In genomic region chr4:129876831-129877764, GRCm38 (mm10) we compare ENCODE assay signal across 8 mouse cellular contexts. TPM values are rescaled to one million over a fixed set of nuclear protein-coding genes. Genes with fewer than 3 reads are reported as not detected.
DNase-seq lines count a peak whose midpoint lies in the region; ATAC-seq and TF ChIP-seq lines count a peak whose summit lies in the region.

No protein-coding gene starts in this region.

- peak overlapping the region; percentile 41 for H3K4me3 ChIP-seq in forebrain, embryonic 10.5 days
- peak overlapping the region; percentile 23 to 29; a peak in 3 of 4 replicates for H3K4me3 ChIP-seq in heart, embryonic 14.5 days (ENCODE audit: control insufficient read depth in 1 of 2, insufficient read depth in 1 of 2, low read depth in 1 of 2, low read length in 2 of 2)
- 0 out of 2 replicates have a peak overlapping the region, but pooled peaks have one; percentile 0 for H3K4me3 ChIP-seq in kidney, postnatal 0 days (replicated peaks; ENCODE audit: low read depth, low read length)
- H3K4me3 ChIP-seq in liver, embryonic 11.5 days (ENCODE audit: low read depth, low read length): peak overlapping the region; percentile 34

- no peaks in the 10 kb centered on the region for H3K27me3 ChIP-seq in forebrain, embryonic 10.5 days (ENCODE audit: poor library complexity, severe bottlenecking)
- H3K27me3 ChIP-seq in heart, embryonic 14.5 days (ENCODE audit: control insufficient read depth, insufficient read depth, low read length): no peaks in the 10 kb centered on the region
- no peaks in the 10 kb centered on the region for H3K27me3 ChIP-seq in kidney, postnatal 0 days (ENCODE audit: insufficient read depth, low read length)
- H3K27me3 ChIP-seq in liver, embryonic 11.5 days (replicated peaks; ENCODE audit: control insufficient read depth, insufficient read depth, low read length): no peaks in the 10 kb centered on the region
- H3K27me3 ChIP-seq in splenic B cell, adult 2 months (ENCODE audit: control insufficient read depth, insufficient read depth, low read length, poor library complexity, severe bottlenecking): no peaks in the 10 kb centered on the region

- peak; percentile 80 for DNase-seq in CD4-positive helper T cell, adult 2 months (ENCODE audit: low read depth, low spot score)
- DNase-seq in brain, embryonic 14.5 days (ENCODE audit: low read depth): peak; percentile 91
- DNase-seq in forebrain, embryonic 10.5 days (ENCODE audit: extremely low spot score, low spot score): peak; percentile 75
- peak; percentile 79 for DNase-seq in kidney, postnatal 0 days (ENCODE audit: low spot score)
- peak; percentile 69 for DNase-seq in liver, embryonic 11.5 days (ENCODE audit: low spot score)
- DNase-seq in naive thymus-derived CD4-positive, alpha-beta T cell, adult 2 months (ENCODE audit: low read depth): peak; percentile 83
- DNase-seq in splenic B cell, adult 2 months (ENCODE audit: low read depth, low spot score): peak; percentile 53

- 19% methylated on average over 21 of the region's 21 CpGs for WGBS in forebrain, embryonic 10.5 days
- 17% methylated on average over 21 of the region's 21 CpGs for WGBS in heart, embryonic 14.5 days
- WGBS in kidney, postnatal 0 days: 13% methylated on average over 21 of the region's 21 CpGs
- whole genome bisulfite sequencing in liver, embryonic 11.5 days: 14% methylated on average over 21 of the region's 21 CpGs

- H3K36me3 ChIP-seq in forebrain, embryonic 10.5 days (replicated peaks): no peaks in the 10 kb centered on the region
- no peaks in the 10 kb centered on the region for H3K36me3 ChIP-seq in heart, embryonic 14.5 days (ENCODE audit: control insufficient read depth, insufficient read depth, low read length)
- no peaks in the 10 kb centered on the region for H3K36me3 ChIP-seq in kidney, postnatal 0 days (ENCODE audit: insufficient read depth, low read length)
- H3K36me3 ChIP-seq in liver, embryonic 11.5 days (ENCODE audit: control insufficient read depth, insufficient read depth, low read length): no peaks in the 10 kb centered on the region
- no peaks in the 10 kb centered on the region for H3K36me3 ChIP-seq in splenic B cell, adult 2 months (ENCODE audit: control insufficient read depth, insufficient read depth, low read length, poor library complexity, severe bottlenecking)

- no peak for TF ChIP-seq CTCF in brain, embryonic 14.5 days (IDR thresholded peaks at IDR 0.05; ENCODE audit: borderline replicate concordance, extremely low read depth, insufficient read depth, insufficient read length)
- TF ChIP-seq CTCF in kidney, postnatal 0 days (IDR thresholded peaks at IDR 0.05; ENCODE audit: low read depth): no peak

- no peak for TF ChIP-seq POLR2A in brain, embryonic 14.5 days (IDR thresholded peaks at IDR 0.05; ENCODE audit: borderline replicate concordance, extremely low read depth, insufficient read depth, insufficient read length, poor library complexity, severe bottlenecking)

- no peaks in the 10 kb centered on the region for H3K9me3 ChIP-seq in forebrain, embryonic 10.5 days
- no peaks in the 10 kb centered on the region for H3K9me3 ChIP-seq in heart, embryonic 14.5 days (ENCODE audit: control insufficient read depth, low read length)
- H3K9me3 ChIP-seq in kidney, postnatal 0 days (replicated peaks; ENCODE audit: low read length): no peaks in the 10 kb centered on the region
- H3K9me3 ChIP-seq in liver, embryonic 11.5 days (ENCODE audit: control insufficient read depth, low read length): no peaks in the 10 kb centered on the region

- peak overlapping the region; percentile 85 for H3K27ac ChIP-seq in forebrain, embryonic 10.5 days
- peak overlapping the region; percentile 84 to 85 for H3K27ac ChIP-seq in heart, embryonic 14.5 days (replicated peaks in 1 of 2; ENCODE audit: control insufficient read depth in 1 of 2, insufficient read depth in 1 of 2, low read depth in 2 of 2, low read length in 2 of 2)
- H3K27ac ChIP-seq in kidney, postnatal 0 days: peak overlapping the region; percentile 85
- peak overlapping the region; percentile 64; the same call in 1 of the 2 replicates for H3K27ac ChIP-seq in liver, embryonic 11.5 days (ENCODE audit: low read depth, low read length)

- 0 out of 2 replicates have a peak, but pooled peaks have one; percentile 25 for ATAC-seq in heart, embryonic 14.5 days (ENCODE audit: insufficient number of reproducible peaks, insufficient read depth, low FRiP score, low read depth)
- peak; percentile 85 for ATAC-seq in kidney, postnatal 0 days (replicated peaks; ENCODE audit: low FRiP score, low read depth)
- ATAC-seq in liver, embryonic 11.5 days (replicated peaks; ENCODE audit: low FRiP score): peak; percentile 80

- peaks cover 41% of the 10 kb centered on the region for H3K4me1 ChIP-seq in forebrain, embryonic 10.5 days
- peaks cover 30 to 37% of the 10 kb centered on the region in 2 experiments for H3K4me1 ChIP-seq in heart, embryonic 14.5 days (ENCODE audit: control insufficient read depth in 2 of 2, insufficient read depth in 2 of 2, low read length in 2 of 2)
- 0 out of 2 replicates have a peak, but pooled peaks cover 2% of the 10 kb centered on the region for H3K4me1 ChIP-seq in kidney, postnatal 0 days (replicated peaks; ENCODE audit: insufficient read depth, low read length)
- peaks cover 15% of the 10 kb centered on the region; the same call in 1 of the 2 replicates for H3K4me1 ChIP-seq in liver, embryonic 11.5 days (replicated peaks; ENCODE audit: control insufficient read depth, insufficient read depth, low read length)

- H3K4me2 ChIP-seq in heart, embryonic 14.5 days (ENCODE audit: low read length): peak overlapping the region; percentile 66
- peak overlapping the region; percentile 46 for H3K4me2 ChIP-seq in kidney, postnatal 0 days (ENCODE audit: low read length)
- peak overlapping the region; percentile 57 for H3K4me2 ChIP-seq in liver, embryonic 11.5 days

- peak overlapping the region; percentile 67 for H3K9ac ChIP-seq in heart, embryonic 14.5 days (ENCODE audit: low read length)
- H3K9ac ChIP-seq in kidney, postnatal 0 days (ENCODE audit: low read depth, low read length): peak overlapping the region; percentile 23; the same call in 1 of the 2 replicates
- H3K9ac ChIP-seq in liver, embryonic 11.5 days (ENCODE audit: low read depth, low read length): peak overlapping the region; percentile 67

RNA-seq across cellular contexts. Expression of gene Spocd1, which starts 52.0 kb away (rescaled TPM):
- 0.05 and 0.14 TPM in 2 replicates for polyA plus RNA-seq in brain, embryonic 14.5 days (2012; rRNA removed)
- not detected in 2 replicates for polyA plus RNA-seq in forebrain, embryonic 10.5 days (2016; fragmentation: Nextera tagmentation; extraction: Ambion mirVana)
- 0.24 and 0.47 TPM in 2 replicates for polyA plus RNA-seq in heart, embryonic 14.5 days (2014; fragmentation: Nextera tagmentation; extraction: Ambion mirVana)
- polyA plus RNA-seq in kidney, postnatal 0 days (2015; fragmentation: Nextera tagmentation; extraction: Ambion mirVana): not detected in 2 replicates
- polyA plus RNA-seq in liver, embryonic 11.5 days (2014; fragmentation: Nextera tagmentation; extraction: Ambion mirVana): 0.07 and 0.17 TPM in 2 replicates

Comparison
In these comparisons a context has a peak if more than half of its experiments do, and no peak if none do; other contexts are left out.
1. Peak in every context shown above with its lines: DNase-seq, ATAC-seq, H3K4me3 ChIP-seq and H3K27ac ChIP-seq.
2. ATAC-seq: peak in every context shown above with its lines; median percentile 85 in kidney, postnatal 0 days; 80 in liver, embryonic 11.5 days; 25 in heart, embryonic 14.5 days.